Mouse (Mus musculus): ENCODE measurements around the gene Gm15557.

DNA sequence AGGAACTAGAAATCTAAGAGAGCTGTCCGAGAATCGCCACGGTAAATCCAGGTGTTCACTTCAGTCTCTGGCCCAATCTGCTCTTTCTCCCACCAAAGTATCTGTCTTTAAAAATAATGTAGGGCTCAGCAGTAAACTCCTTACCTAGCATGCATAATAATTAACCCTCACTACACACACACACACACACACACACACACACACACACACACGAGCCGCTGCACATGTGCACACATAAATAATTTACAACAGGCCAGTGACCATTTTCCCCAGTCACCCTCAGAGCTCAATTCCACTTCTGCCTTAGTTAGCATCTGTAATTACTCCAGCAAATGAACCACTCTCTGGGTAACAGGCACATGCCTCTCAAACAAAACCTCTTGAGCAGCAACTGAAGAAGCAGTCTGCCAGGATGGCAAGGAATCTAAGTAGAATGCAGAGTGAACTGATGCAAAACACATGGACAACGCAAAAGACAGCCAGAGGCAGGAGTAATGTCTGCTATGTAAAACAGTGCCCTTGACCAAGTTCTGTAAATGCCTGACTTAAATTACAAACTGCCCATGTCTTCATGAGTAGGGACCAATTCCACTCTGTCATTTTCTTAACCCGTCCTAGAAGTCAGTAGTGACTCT is 11.7 kb upstream of the Gm15557 start:
- TF ChIP-seq CTCF (IDR thresholded peaks at IDR 0.05; ENCODE audit: extremely low read depth, insufficient read length, insufficient replicate concordance, low read depth, low read length) (no peak), POLR2A (IDR thresholded peaks at IDR 0.05; ENCODE audit: low read depth, low read length) (no peak)
